ENCODE assay signal across 8 mouse cellular contexts in the genomic region with DNA sequence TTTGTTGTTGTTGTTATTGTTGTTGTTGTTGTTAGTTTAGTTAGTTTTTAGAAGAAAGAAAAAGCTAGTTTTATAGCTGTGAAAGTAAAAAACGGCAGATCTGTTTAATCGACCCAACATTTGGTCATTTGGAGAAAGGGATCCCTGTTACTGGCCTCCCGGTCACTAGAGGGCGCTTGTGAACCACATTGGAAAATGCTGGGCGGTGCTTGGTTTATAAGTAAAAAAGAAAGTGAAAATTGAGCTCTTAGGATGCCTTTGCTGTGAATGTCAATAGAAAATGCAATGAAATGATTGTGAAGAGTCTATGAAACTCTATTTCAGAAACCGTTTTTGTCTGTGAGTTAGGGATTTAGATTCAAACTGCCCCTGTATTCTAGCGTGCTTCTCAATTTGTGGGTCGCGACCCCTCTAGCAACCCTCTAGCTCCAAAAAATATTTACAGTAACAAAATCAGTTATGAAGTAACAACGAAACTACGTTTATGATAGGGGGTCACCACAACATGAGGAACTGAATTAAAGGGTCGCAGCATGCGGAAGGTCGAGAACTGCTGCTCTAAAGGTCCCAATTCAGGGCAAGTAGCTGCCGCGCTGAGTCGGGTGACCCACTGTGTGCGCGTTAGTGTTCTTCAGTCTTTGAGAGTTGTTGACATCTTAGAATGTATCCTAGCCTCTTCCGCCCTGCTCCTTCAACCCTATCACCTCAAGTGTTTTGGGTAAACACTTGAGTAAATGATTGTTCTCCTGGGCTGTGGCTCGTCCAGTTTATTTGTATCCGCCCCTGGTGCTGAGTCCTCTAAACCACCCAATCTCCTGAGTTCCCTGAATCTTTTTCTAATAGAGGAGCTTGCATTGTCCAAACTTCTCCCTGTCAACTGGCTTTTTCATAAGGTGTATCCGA. TPM values are rescaled to one million over a fixed set of nuclear protein-coding genes. Genes with fewer than 3 reads are reported as not detected.
DNase-seq lines count a peak whose midpoint lies in the region; ATAC-seq lines count a peak whose summit lies in the region.

No protein-coding gene starts in this region.

- 0 out of 2 replicates have a peak, but pooled peaks cover 3% of the 10 kb centered on the region for H3K27me3 ChIP-seq in forebrain, embryonic 14.5 days (replicated peaks; ENCODE audit: control insufficient read depth, insufficient read depth, low read length)
- H3K27me3 ChIP-seq in hindbrain, embryonic 11.5 days (ENCODE audit: control insufficient read depth, insufficient read depth, low read length), result no peaks in the 10 kb centered on the region

- 50% methylated on average over 23 of the region's 23 CpGs for WGBS in forebrain, embryonic 14.5 days
- 56% methylated on average over 23 of the region's 23 CpGs for WGBS in hindbrain, embryonic 11.5 days

- 0 out of 2 replicates have a peak overlapping the region, but pooled peaks have one; percentile 6 for H3K4me3 ChIP-seq in forebrain, embryonic 14.5 days (ENCODE audit: low read depth, low read length)
- H3K4me3 ChIP-seq in hindbrain, embryonic 11.5 days (ENCODE audit: low read depth, low read length), result no peak overlapping the region

- H3K9ac ChIP-seq in forebrain, embryonic 14.5 days (ENCODE audit: low read length), result no peak overlapping the region
- H3K9ac ChIP-seq in hindbrain, embryonic 11.5 days (ENCODE audit: low read depth, low read length), result no peak overlapping the region

- no peak for ATAC-seq in forebrain, embryonic 14.5 days
- ATAC-seq in hindbrain, embryonic 11.5 days (ENCODE audit: low FRiP score), result no peak

- peak; percentile 52 for DNase-seq in MEL-GATA-1-ER (ENCODE audit: extremely low read depth, low read depth)
- DNase-seq in c-Kit-positive CD71-positive TER-119-positive erythroid progenitor cells, embryonic 14.5 days (ENCODE audit: low spot score), result peak; percentile 53
- DNase-seq in forebrain, embryonic 14.5 days (ENCODE audit: low spot score), result peak; percentile 86
- DNase-seq in hindbrain, embryonic 11.5 days (ENCODE audit: low spot score), result peak; percentile 87
- peak; percentile 59 for DNase-seq in layer of hippocampus, adult 9-10 months (ENCODE audit: low spot score)
- peak; percentile 88 for DNase-seq in lung, postnatal 14 days
- DNase-seq in retina, adult 2 months (ENCODE audit: low read depth, low spot score), result peak; percentile 48
- peak; percentile 17 to 44 for DNase-seq in thymus, postnatal 36 days

- peak overlapping the region; percentile 33 for H3K4me2 ChIP-seq in forebrain, embryonic 14.5 days (ENCODE audit: low read length)
- H3K4me2 ChIP-seq in hindbrain, embryonic 11.5 days (replicated peaks; ENCODE audit: low read depth, low read length), result no peak overlapping the region

- H3K4me1 ChIP-seq in forebrain, embryonic 14.5 days (ENCODE audit: control insufficient read depth, insufficient read depth, low read length), result no peaks in the 10 kb centered on the region
- H3K4me1 ChIP-seq in hindbrain, embryonic 11.5 days (replicated peaks; ENCODE audit: control insufficient read depth, insufficient read depth, low read length), result no peaks in the 10 kb centered on the region

- H3K27ac ChIP-seq in forebrain, embryonic 14.5 days (ENCODE audit: low read depth, low read length), result no peak overlapping the region
- H3K27ac ChIP-seq in hindbrain, embryonic 11.5 days (ENCODE audit: low read depth, low read length), result no peak overlapping the region

- H3K36me3 ChIP-seq in forebrain, embryonic 14.5 days (ENCODE audit: control insufficient read depth, insufficient read depth, low read length), result no peaks in the 10 kb centered on the region
- no peaks in the 10 kb centered on the region for H3K36me3 ChIP-seq in hindbrain, embryonic 11.5 days (ENCODE audit: control insufficient read depth, insufficient read depth, low read length)

- H3K9me3 ChIP-seq in forebrain, embryonic 14.5 days (replicated peaks; ENCODE audit: control insufficient read depth, low read length), result no peaks in the 10 kb centered on the region
- H3K9me3 ChIP-seq in hindbrain, embryonic 11.5 days (ENCODE audit: control insufficient read depth, low read length), result no peaks in the 10 kb centered on the region

RNA-seq across cellular contexts. Expression of a gene that starts 8.0 kb away (rescaled TPM):
- polyA plus RNA-seq in forebrain, embryonic 14.5 days (2014; fragmentation: Nextera tagmentation; extraction: Ambion mirVana), result 165 and 199 TPM in 2 replicates
- 113 and 115 TPM in 2 replicates for polyA plus RNA-seq in hindbrain, embryonic 11.5 days (2014; fragmentation: Nextera tagmentation; extraction: Ambion mirVana)

Comparison
In these comparisons a context has a peak if more than half of its experiments do, and no peak if none do; other contexts are left out.
1. DNase-seq: peak in every context shown above with its lines; median percentile 88 in lung, postnatal 14 days; 87 in hindbrain, embryonic 11.5 days; 86 in forebrain, embryonic 14.5 days; 59 in layer of hippocampus, adult 9-10 months; 53 in c-Kit-positive CD71-positive TER-119-positive erythroid progenitor cells, embryonic 14.5 days; 52 in MEL-GATA-1-ER; 48 in retina, adult 2 months; 30 in thymus, postnatal 36 days.